Comparison of ENCODE assay signal across 9 mouse cellular contexts in the genomic region with DNA sequence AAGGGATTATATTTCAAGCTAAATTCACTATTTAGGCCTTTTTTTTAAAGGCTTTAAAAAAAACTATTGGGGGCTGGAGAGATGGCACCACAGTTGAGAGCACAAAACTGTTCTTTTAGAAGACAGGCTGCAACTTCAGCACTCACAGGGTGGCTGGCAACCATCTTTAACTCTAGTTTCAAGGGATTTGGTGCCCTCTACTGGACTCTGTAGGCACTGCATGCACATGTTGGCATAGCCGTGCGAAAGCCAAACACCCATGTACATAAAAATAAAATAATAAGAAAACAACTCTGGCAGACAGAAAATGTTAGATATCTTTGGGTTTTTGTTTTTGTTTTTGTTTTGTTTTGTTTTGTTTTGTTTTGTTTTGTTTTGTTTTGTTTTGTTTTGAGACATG. TPM values are rescaled to one million over a fixed set of nuclear protein-coding genes. Genes with fewer than 3 reads are reported as not detected.
DNase-seq lines count a peak whose midpoint lies in the region; ATAC-seq and TF ChIP-seq lines count a peak whose summit lies in the region.
"Had no signal": no experiment of that assay in that cellular context is flagged by ENCODE, and none has a peak within 500 bp of the region (broad histone marks: within the 10 kb centered on the region; RNA-seq: fewer than 3 reads in every experiment).

No protein-coding gene starts in this region.

- 35% methylated on average over 2 of the region's 2 CpGs for WGBS in midbrain, embryonic 11.5 days
- 24% methylated on average over 2 of the region's 2 CpGs for WGBS in midbrain, embryonic 13.5 days
- 33% methylated on average over 2 of the region's 2 CpGs for WGBS in limb, embryonic 14.5 days

- peaks cover 5% of the 10 kb centered on the region; the same call in 1 of the 2 replicates for H3K4me1 ChIP-seq in midbrain, embryonic 11.5 days (ENCODE audit: control insufficient read depth, insufficient read depth, low read length)
- H3K4me1 ChIP-seq in midbrain, embryonic 13.5 days (replicated peaks), result peaks cover 14% of the 10 kb centered on the region
- H3K4me1 ChIP-seq in limb, embryonic 14.5 days (ENCODE audit: control insufficient read depth, insufficient read depth, low read length), result peaks cover 12% of the 10 kb centered on the region

- H3K27me3 ChIP-seq in midbrain, embryonic 11.5 days (ENCODE audit: control insufficient read depth, insufficient read depth, low read length), result no peaks in the 10 kb centered on the region
- no peaks in the 10 kb centered on the region for H3K27me3 ChIP-seq in midbrain, embryonic 13.5 days
- H3K27me3 ChIP-seq in limb, embryonic 14.5 days (ENCODE audit: control insufficient read depth, insufficient read depth, low read length), result no peaks in the 10 kb centered on the region

- H3K4me2 ChIP-seq in midbrain, embryonic 11.5 days, result no peak overlapping the region
- no peak overlapping the region for H3K4me2 ChIP-seq in midbrain, embryonic 13.5 days (replicated peaks)
- no peak overlapping the region for H3K4me2 ChIP-seq in limb, embryonic 14.5 days (replicated peaks; ENCODE audit: low read depth, low read length, severe bottlenecking)

- no peak overlapping the region for H3K9ac ChIP-seq in midbrain, embryonic 11.5 days (ENCODE audit: low read length)
- no peak overlapping the region for H3K9ac ChIP-seq in midbrain, embryonic 13.5 days (replicated peaks)
- no peak overlapping the region for H3K9ac ChIP-seq in limb, embryonic 14.5 days (ENCODE audit: low read depth, low read length, severe bottlenecking)

- ATAC-seq in midbrain, embryonic 11.5 days (ENCODE audit: low FRiP score), result no peak
- no peak for ATAC-seq in midbrain, embryonic 13.5 days
- no peak for ATAC-seq in limb, embryonic 14.5 days (ENCODE audit: low FRiP score, low read depth)

- no peak overlapping the region for H3K4me3 ChIP-seq in midbrain, embryonic 11.5 days (ENCODE audit: low read depth, low read length)
- H3K4me3 ChIP-seq in midbrain, embryonic 13.5 days (replicated peaks), result no peak overlapping the region
- no peak overlapping the region for H3K4me3 ChIP-seq in limb, embryonic 14.5 days (replicated peaks; ENCODE audit: low read length)

- DNase-seq in midbrain, embryonic 11.5 days (ENCODE audit: low spot score, missing footprints), result peak; percentile 97
- peak; percentile 43 for DNase-seq in adrenal gland, adult 8-10 months
- DNase-seq in embryo, embryonic 11.5 days (ENCODE audit: low read depth, low spot score), result peak; percentile 65
- peak; percentile 77 for DNase-seq in hindlimb bud, embryonic 11.5 days (ENCODE audit: extremely low spot score, low read depth, low spot score)
- peak; percentile 78 for DNase-seq in limb, embryonic 14.5 days (ENCODE audit: low spot score)
- DNase-seq in retina, postnatal 1 day, result peak; percentile 80
- peak; percentile 31 for DNase-seq in urinary bladder, postnatal 10 days (ENCODE audit: low spot score)

- no peak overlapping the region for H3K27ac ChIP-seq in midbrain, embryonic 11.5 days (ENCODE audit: low read depth, low read length)
- no peak overlapping the region for H3K27ac ChIP-seq in midbrain, embryonic 13.5 days
- no peak overlapping the region for H3K27ac ChIP-seq in limb, embryonic 14.5 days (replicated peaks; ENCODE audit: low read depth, low read length)

- H3K36me3 ChIP-seq in midbrain, embryonic 11.5 days (ENCODE audit: control insufficient read depth, insufficient read depth, low read length), result no peaks in the 10 kb centered on the region
- H3K36me3 ChIP-seq in midbrain, embryonic 13.5 days, result no peaks in the 10 kb centered on the region
- no peaks in the 10 kb centered on the region for H3K36me3 ChIP-seq in limb, embryonic 14.5 days (ENCODE audit: control insufficient read depth, insufficient read depth, low read length)

- TF ChIP-seq POLR2A in limb, embryonic 14.5 days (IDR thresholded peaks at IDR 0.05; ENCODE audit: borderline replicate concordance, extremely low read depth, insufficient read depth, insufficient read length), result no peak

- no peaks in the 10 kb centered on the region for H3K9me3 ChIP-seq in midbrain, embryonic 11.5 days (ENCODE audit: control insufficient read depth, low read length)
- H3K9me3 ChIP-seq in midbrain, embryonic 13.5 days, result peaks cover 3% of the 10 kb centered on the region; the same call in 1 of the 2 replicates
- H3K9me3 ChIP-seq in limb, embryonic 14.5 days (ENCODE audit: control insufficient read depth, low read length), result no peaks in the 10 kb centered on the region

RNA-seq across cellular contexts. Expression of a gene that starts 3.8 kb away (rescaled TPM):
- polyA plus RNA-seq in midbrain, embryonic 11.5 days (2014; fragmentation: Nextera tagmentation; extraction: Ambion mirVana), result 250 and 266 TPM in 2 replicates
- polyA plus RNA-seq in midbrain, embryonic 13.5 days (2015; fragmentation: Nextera tagmentation; extraction: Ambion mirVana), result 193 and 199 TPM in 2 replicates
- total RNA-seq in adrenal gland, adult 8-10 months (2022), result 10 to 100 TPM; 57.9 to 64.6 (median 61.9) TPM
- polyA plus RNA-seq in limb, embryonic 14.5 days (2012; rRNA removed), result 163 and 178 TPM in 2 replicates
- 252 and 260 TPM in 2 replicates for polyA plus RNA-seq in limb, embryonic 14.5 days (2014; fragmentation: Nextera tagmentation; extraction: Ambion mirVana)

RNA-seq across cellular contexts. Expression of a gene that starts 31.7 kb away (rescaled TPM):
- polyA plus RNA-seq in midbrain, embryonic 11.5 days (2014; fragmentation: Nextera tagmentation; extraction: Ambion mirVana), result 37.8 and 39.2 TPM in 2 replicates
- 41.9 and 42.7 TPM in 2 replicates for polyA plus RNA-seq in midbrain, embryonic 13.5 days (2015; fragmentation: Nextera tagmentation; extraction: Ambion mirVana)
- total RNA-seq in adrenal gland, adult 8-10 months (2022), result 10 to 100 TPM; 24.9 to 36.0 (median 32.3) TPM
- 19.3 and 25.6 TPM in 2 replicates for polyA plus RNA-seq in limb, embryonic 14.5 days (2012; rRNA removed)
- polyA plus RNA-seq in limb, embryonic 14.5 days (2014; fragmentation: Nextera tagmentation; extraction: Ambion mirVana), result 39.2 and 42.6 TPM in 2 replicates

RNA-seq across cellular contexts. Expression of a gene that starts 48.0 kb away (rescaled TPM):
- polyA plus RNA-seq in midbrain, embryonic 11.5 days (2014; fragmentation: Nextera tagmentation; extraction: Ambion mirVana), result 0.90 and 1.5 TPM in 2 replicates
- 2.2 and 3.1 TPM in 2 replicates for polyA plus RNA-seq in midbrain, embryonic 13.5 days (2015; fragmentation: Nextera tagmentation; extraction: Ambion mirVana)
- under 1 TPM in 3 of 4 experiments, not detected in 1; 0.37 to 0.67 (median 0.45) TPM for total RNA-seq in adrenal gland, adult 8-10 months (2022)
- 0.10 and 0.18 TPM in 2 replicates for polyA plus RNA-seq in limb, embryonic 14.5 days (2012; rRNA removed)
- not detected in 2 replicates for polyA plus RNA-seq in limb, embryonic 14.5 days (2014; fragmentation: Nextera tagmentation; extraction: Ambion mirVana)
- polyA plus RNA-seq: heart, embryonic 16.5 days had no signal

Comparison
In these comparisons a context has a peak if more than half of its experiments do, and no peak if none do; other contexts are left out.
1. DNase-seq: peak in every context shown above with its lines; median percentile 97 in midbrain, embryonic 11.5 days; 80 in retina, postnatal 1 day; 78 in limb, embryonic 14.5 days; 77 in hindlimb bud, embryonic 11.5 days; 65 in embryo, embryonic 11.5 days; 43 in adrenal gland, adult 8-10 months; 31 in urinary bladder, postnatal 10 days.